Mouse (Mus musculus) olfactory bulb, adult 2 months (tissue): ENCODE data around the gene Polr3gl.

Experiments
- CTCF ChIP-seq: fragments of 200-500 bp; IDR thresholded peaks from 2 replicates; pipeline ENCODE4 v1.5.1; 2012; ENCODE audit warnings: low read depth, mild to moderate bottlenecking, low read length, moderate library complexity; ENCODE audit not compliant: insufficient read depth
- POLR2A ChIP-seq: fragments of 200-500 bp; IDR thresholded peaks from 2 replicates; pipeline ENCODE4 v1.6.1; 2012; ENCODE audit warnings: mild to moderate bottlenecking, low read depth, low read length, moderate library complexity; ENCODE audit not compliant: insufficient read depth

- no peak for TF ChIP-seq POLR2A
- no peak for TF ChIP-seq CTCF
Observed at GRCm38 (mm10) chr3:96555041-96555596, 38.9 kb downstream of the Polr3gl start.
